In the genomic region with DNA sequence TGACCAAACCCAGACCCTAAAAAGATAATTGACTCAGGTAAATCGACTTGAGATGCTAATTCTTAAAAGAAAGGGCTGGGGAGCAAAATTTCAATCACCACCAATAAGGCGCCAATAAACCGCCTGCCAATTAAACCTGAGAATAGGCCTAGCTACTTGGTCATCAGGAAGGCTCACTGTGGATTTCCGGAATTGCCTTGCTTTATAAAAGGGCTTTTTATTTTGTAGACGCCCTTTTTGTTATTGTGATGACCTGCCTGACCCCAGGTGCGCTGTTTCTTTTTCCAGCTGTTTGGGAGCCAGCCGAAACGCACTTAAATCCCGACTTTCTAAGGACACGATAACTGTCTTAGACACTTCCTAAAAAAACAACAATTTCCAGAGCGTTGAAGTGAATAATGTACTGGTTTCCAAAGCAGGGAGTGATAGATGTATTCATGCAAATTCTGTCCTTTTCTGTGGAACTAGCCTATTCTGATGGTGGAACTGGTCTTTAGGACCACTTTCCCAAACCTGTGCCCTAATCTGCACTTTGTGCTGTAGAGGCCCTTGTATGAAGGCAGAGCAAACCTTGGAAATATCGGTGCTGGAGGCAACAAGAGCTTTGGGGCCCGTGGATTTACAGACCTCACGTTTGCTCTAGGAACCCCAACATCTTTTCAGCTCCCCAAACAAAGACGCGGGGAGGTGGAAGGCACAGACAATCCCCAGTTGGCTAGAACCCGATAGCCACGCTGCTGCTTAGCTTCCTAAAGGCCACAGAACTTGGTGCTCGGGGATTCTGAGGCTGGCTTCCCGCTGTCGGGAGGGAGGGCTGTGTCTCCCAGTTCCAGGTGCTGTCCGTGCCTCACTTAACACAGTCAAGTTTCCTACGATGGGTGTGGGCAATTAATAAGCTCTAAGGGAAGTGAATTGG, we compare ENCODE assay signal across 9 mouse cellular contexts. TPM values are rescaled to one million over a fixed set of nuclear protein-coding genes. Genes with fewer than 3 reads are reported as not detected.
A peak's percentile ranks its signal among the peaks of the same experiment; 100 is the strongest.
DNase-seq lines count a peak whose midpoint lies in the region; ATAC-seq lines count a peak whose summit lies in the region.
"Had no signal": no experiment of that assay in that cellular context is flagged by ENCODE, and none has a peak within 500 bp of the region (broad histone marks: within the 10 kb centered on the region; RNA-seq: fewer than 3 reads in every experiment).

No protein-coding gene starts in this region.

- H3K9ac ChIP-seq in limb, embryonic 11.5 days (ENCODE audit: low read length): peak overlapping the region; percentile 1; the same call in 1 of the 2 replicates
- H3K9ac ChIP-seq: limb, embryonic 15.5 days had no signal

- H3K36me3 ChIP-seq in forebrain, embryonic 10.5 days (replicated peaks): no peaks in the 10 kb centered on the region; the same call in 1 of the 2 replicates
- H3K36me3 ChIP-seq in limb, embryonic 11.5 days (ENCODE audit: control insufficient read depth, insufficient read depth, low read length): no peaks in the 10 kb centered on the region
- H3K36me3 ChIP-seq: limb, embryonic 15.5 days had no signal

- 2% methylated on average over 23 of the region's 23 CpGs for WGBS in forebrain, embryonic 10.5 days
- WGBS in limb, embryonic 11.5 days: 4% methylated on average over 23 of the region's 23 CpGs

- no peak for ATAC-seq in limb, embryonic 11.5 days (ENCODE audit: insufficient number of reproducible peaks, low FRiP score, low TSS enrichment, low read depth)
- no peak for ATAC-seq in erythroid progenitor cell, adult 5-6 weeks (replicated peaks; ENCODE audit: low FRiP score, poor library complexity, severe bottlenecking)

- peaks cover 94% of the 10 kb centered on the region for H3K4me1 ChIP-seq in forebrain, embryonic 10.5 days
- peaks cover 17% of the 10 kb centered on the region for H3K4me1 ChIP-seq in limb, embryonic 11.5 days (ENCODE audit: control insufficient read depth, insufficient read depth, low read length)

- H3K4me2 ChIP-seq in limb, embryonic 11.5 days (ENCODE audit: low read depth, severe bottlenecking): peak overlapping the region; percentile 55
- H3K4me2 ChIP-seq: limb, embryonic 15.5 days had no signal

- peaks cover 99% of the 10 kb centered on the region for H3K27me3 ChIP-seq in forebrain, embryonic 10.5 days (ENCODE audit: poor library complexity, severe bottlenecking)
- peaks cover 18% of the 10 kb centered on the region for H3K27me3 ChIP-seq in limb, embryonic 11.5 days (ENCODE audit: control insufficient read depth, insufficient read depth, low read length)

- H3K4me3 ChIP-seq in forebrain, embryonic 10.5 days: peak overlapping the region; percentile 46
- H3K4me3 ChIP-seq in limb, embryonic 11.5 days (ENCODE audit: low read depth, low read length): peak overlapping the region; percentile 12
- H3K4me3 ChIP-seq: limb, embryonic 15.5 days had no signal

- peak overlapping the region; percentile 88 for H3K27ac ChIP-seq in forebrain, embryonic 10.5 days
- H3K27ac ChIP-seq in limb, embryonic 11.5 days (replicated peaks; ENCODE audit: low read depth, low read length): peak overlapping the region; percentile 67
- H3K27ac ChIP-seq: limb, embryonic 15.5 days had no signal

- H3K9me3 ChIP-seq in forebrain, embryonic 10.5 days: no peaks in the 10 kb centered on the region
- H3K9me3 ChIP-seq in limb, embryonic 11.5 days (ENCODE audit: control insufficient read depth, low read length): no peaks in the 10 kb centered on the region
- H3K9me3 ChIP-seq: limb, embryonic 15.5 days had no signal

- peak; percentile 8 for DNase-seq in right cerebral cortex, postnatal 25 days
- DNase-seq in right cerebral cortex, postnatal 10 days (ENCODE audit: low spot score in 2 of 2): no peak
- DNase-seq in forebrain, embryonic 10.5 days (ENCODE audit: extremely low spot score, low spot score): peak; percentile 60
- peak; percentile 70 for DNase-seq in limb, embryonic 11.5 days (ENCODE audit: low spot score)
- peak; percentile 39 for DNase-seq in retina, postnatal 1 day
- no peak for DNase-seq in adipocyte (ENCODE audit: low spot score)
- DNase-seq in adrenal gland, postnatal 4 days (ENCODE audit: low spot score in 2 of 2): no peak

RNA-seq across cellular contexts. Expression of a gene that starts 2.7 kb away (rescaled TPM):
- 20.7 and 21.5 TPM in 2 replicates for polyA plus RNA-seq in forebrain, embryonic 10.5 days (2016; fragmentation: Nextera tagmentation; extraction: Ambion mirVana)
- 11.3 and 12.5 TPM in 2 replicates for polyA plus RNA-seq in limb, embryonic 11.5 days (2014; fragmentation: Nextera tagmentation; extraction: Ambion mirVana)
- total RNA-seq in erythroid progenitor cell, adult 5-6 weeks (2015; ENCODE audit: low replicate concordance): not detected in 2 replicates
- not detected in 2 replicates for total RNA-seq in erythroid progenitor cell, adult 5-6 weeks (2017; ENCODE audit: low replicate concordance)
- total RNA-seq in adrenal gland, postnatal 4 days (2021): under 1 TPM in 1 of 2 experiments, not detected in 1; 0.40 TPM

RNA-seq across cellular contexts. Expression of a gene that starts 7.1 kb away (rescaled TPM):
- polyA plus RNA-seq in forebrain, embryonic 10.5 days (2016; fragmentation: Nextera tagmentation; extraction: Ambion mirVana): 7.0 and 7.3 TPM in 2 replicates
- 5.1 and 5.6 TPM in 2 replicates for polyA plus RNA-seq in limb, embryonic 11.5 days (2014; fragmentation: Nextera tagmentation; extraction: Ambion mirVana)
- total RNA-seq in erythroid progenitor cell, adult 5-6 weeks (2015; ENCODE audit: low replicate concordance): not detected in 2 replicates
- not detected in 2 replicates for total RNA-seq in erythroid progenitor cell, adult 5-6 weeks (2017; ENCODE audit: low replicate concordance)
- total RNA-seq in adrenal gland, postnatal 4 days (2021): 1 to 10 TPM in 1 of 2 experiments, under 1 TPM in 1; 0.22 to 1.4 TPM

RNA-seq across cellular contexts. Expression of a gene that starts 17.3 kb away (rescaled TPM):
- polyA plus RNA-seq in forebrain, embryonic 10.5 days (2016; fragmentation: Nextera tagmentation; extraction: Ambion mirVana): 1.0 and 1.9 TPM in 2 replicates
- polyA plus RNA-seq in limb, embryonic 11.5 days (2014; fragmentation: Nextera tagmentation; extraction: Ambion mirVana): 0.24 and 0.33 TPM in 2 replicates
- not detected in 2 replicates for total RNA-seq in erythroid progenitor cell, adult 5-6 weeks (2015; ENCODE audit: low replicate concordance)
- total RNA-seq in erythroid progenitor cell, adult 5-6 weeks (2017; ENCODE audit: low replicate concordance): not detected in 2 replicates
- total RNA-seq in adrenal gland, postnatal 4 days (2021): not detected

RNA-seq across cellular contexts. Expression of a gene that starts 22.2 kb away (rescaled TPM):
- 0.27 TPM in 1 of 2 replicates, not detected in the other for polyA plus RNA-seq in forebrain, embryonic 10.5 days (2016; fragmentation: Nextera tagmentation; extraction: Ambion mirVana)
- polyA plus RNA-seq in limb, embryonic 11.5 days (2014; fragmentation: Nextera tagmentation; extraction: Ambion mirVana): 0.16 and 0.19 TPM in 2 replicates
- not detected in 2 replicates for total RNA-seq in erythroid progenitor cell, adult 5-6 weeks (2015; ENCODE audit: low replicate concordance)
- total RNA-seq in erythroid progenitor cell, adult 5-6 weeks (2017; ENCODE audit: low replicate concordance): not detected in 2 replicates
- total RNA-seq in adrenal gland, postnatal 4 days (2021): not detected
- polyA plus RNA-seq: limb, embryonic 15.5 days had no signal

Comparison
In these comparisons a context has a peak if more than half of its experiments do, and no peak if none do; other contexts are left out.
1. DNase-seq: peak in right cerebral cortex, postnatal 25 days (single experiment), forebrain, embryonic 10.5 days (single experiment), limb, embryonic 11.5 days (single experiment) and retina, postnatal 1 day (single experiment); none in right cerebral cortex, postnatal 10 days (0 of 2), adipocyte (single experiment) and adrenal gland, postnatal 4 days (0 of 2).